In the genomic region with DNA sequence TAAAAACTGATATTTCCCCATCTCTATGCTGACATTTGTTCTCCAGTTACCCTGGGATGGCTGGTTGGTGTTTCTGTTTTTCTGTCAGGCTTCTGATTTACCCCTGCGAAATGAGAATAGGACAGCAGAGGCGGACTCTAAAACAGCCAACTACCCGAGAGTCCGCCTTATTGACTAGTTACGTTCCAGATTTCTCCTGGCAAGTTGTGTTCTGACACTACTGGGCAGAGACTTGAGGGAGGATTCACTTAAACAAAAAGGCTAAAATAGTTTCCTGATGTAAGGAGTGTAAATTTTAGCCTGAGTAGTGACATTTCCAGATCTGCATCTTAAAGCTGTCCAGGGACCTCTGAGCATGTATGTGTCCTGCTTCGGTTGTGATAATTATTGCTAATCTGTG, we compare ENCODE assay signal across 20 mouse cellular contexts. TPM values are rescaled to one million over a fixed set of nuclear protein-coding genes. Genes with fewer than 3 reads are reported as not detected.
A peak's percentile ranks its signal among the peaks of the same experiment; 100 is the strongest.
DNase-seq lines count a peak whose midpoint lies in the region; ATAC-seq lines count a peak whose summit lies in the region.
"Had no signal": no experiment of that assay in that cellular context is flagged by ENCODE, and none has a peak within 500 bp of the region (broad histone marks: within the 10 kb centered on the region; RNA-seq: fewer than 3 reads in every experiment).

No protein-coding gene starts in this region.

- peaks cover 10% of the 10 kb centered on the region; the same call in 1 of the 2 replicates for H3K4me1 ChIP-seq in neural tube, embryonic 15.5 days

- H3K4me2 ChIP-seq in neural tube, embryonic 15.5 days = no peak overlapping the region

- H3K4me3 ChIP-seq in neural tube, embryonic 15.5 days (replicated peaks) = no peak overlapping the region

- WGBS in neural tube, embryonic 15.5 days = 95% methylated on average over 6 of the region's 6 CpGs

- H3K27ac ChIP-seq in neural tube, embryonic 15.5 days (replicated peaks) = no peak overlapping the region

- peak; percentile 74 for ATAC-seq in frontal cortex, adult (ENCODE audit: low TSS enrichment)
- ATAC-seq in neural tube, embryonic 15.5 days (ENCODE audit: low FRiP score) = no peak
- ATAC-seq: activated CD4-positive, CD25-positive, alpha-beta regulatory T cell, adult 4 months; CD4-positive, CD25-positive, alpha-beta regulatory T cell, adult 4 months; Patski had no signal

- H3K36me3 ChIP-seq in neural tube, embryonic 15.5 days = no peaks in the 10 kb centered on the region

- no peak for DNase-seq in frontal cortex, adult 2 months (ENCODE audit: extremely low spot score in 1 of 2, low spot score in 1 of 2)
- DNase-seq in brain, adult 2 months (ENCODE audit: low read depth, low spot score) = peak; percentile 16
- DNase-seq: adrenal gland, adult 2 months; adrenal gland, adult 8-10 months; adrenal gland, postnatal 10 days; adrenal gland, postnatal 14 days; adrenal gland, postnatal 25 days; adrenal gland, postnatal 36 days; B cell, adult 2 months; cerebellum, adult 11 months; cerebellum, adult 11-12 months; cerebellum, adult 18-20 months; cerebellum, adult 2 months had no signal

- no peaks in the 10 kb centered on the region for H3K27me3 ChIP-seq in neural tube, embryonic 15.5 days (replicated peaks)
- H3K27me3 ChIP-seq: CH12.LX, Patski had no signal

- no peak overlapping the region for H3K9ac ChIP-seq in neural tube, embryonic 15.5 days (replicated peaks)

- no peaks in the 10 kb centered on the region for H3K9me3 ChIP-seq in neural tube, embryonic 15.5 days (replicated peaks)
- H3K9me3 ChIP-seq: G1E had no signal

RNA-seq across cellular contexts. Expression of a gene that starts 35.8 kb away (rescaled TPM):
- polyA plus RNA-seq in frontal cortex, adult 2 months (2012; rRNA removed) = 1.2 and 1.8 TPM in 2 replicates
- polyA plus RNA-seq in neural tube, embryonic 15.5 days (2015; fragmentation: Nextera tagmentation; extraction: Ambion mirVana) = 4.3 and 5.5 TPM in 2 replicates
- polyA plus RNA-seq: G1E had no signal
